Mouse (Mus musculus) megakaryocyte progenitor cell, adult 5-6 weeks (primary cell): ENCODE results near the gene Tmem106c. TPM values are rescaled to one million over a fixed set of nuclear protein-coding genes. Genes with fewer than 3 reads are reported as not detected.

ENCODE experiments used
- ATAC-seq: replicated peaks from 2 replicates; pipeline ENCODE4 v1.8.0; 2016; ENCODE audit warnings: mild to moderate bottlenecking, moderate TSS enrichment, inconsistent platforms; ENCODE audit not compliant: poor library complexity
- total RNA-seq, 2 experiments: library from RNA; stranded (forward) in 1 of 2; stranded (reverse) in 1 of 2; fragments of 157-497, 149-512 nt in 1 of 2; fragments of 200-1000 nt in 1 of 2; gene quantifications; 2 replicates each; pipeline versions ENCODE4 v1.2.3 to v1.2.4; 2015 to 2017

Tmem106c gene
- total RNA-seq, 2 experiments from 2014 or later = 30.1 to 48.4 TPM

DNA sequence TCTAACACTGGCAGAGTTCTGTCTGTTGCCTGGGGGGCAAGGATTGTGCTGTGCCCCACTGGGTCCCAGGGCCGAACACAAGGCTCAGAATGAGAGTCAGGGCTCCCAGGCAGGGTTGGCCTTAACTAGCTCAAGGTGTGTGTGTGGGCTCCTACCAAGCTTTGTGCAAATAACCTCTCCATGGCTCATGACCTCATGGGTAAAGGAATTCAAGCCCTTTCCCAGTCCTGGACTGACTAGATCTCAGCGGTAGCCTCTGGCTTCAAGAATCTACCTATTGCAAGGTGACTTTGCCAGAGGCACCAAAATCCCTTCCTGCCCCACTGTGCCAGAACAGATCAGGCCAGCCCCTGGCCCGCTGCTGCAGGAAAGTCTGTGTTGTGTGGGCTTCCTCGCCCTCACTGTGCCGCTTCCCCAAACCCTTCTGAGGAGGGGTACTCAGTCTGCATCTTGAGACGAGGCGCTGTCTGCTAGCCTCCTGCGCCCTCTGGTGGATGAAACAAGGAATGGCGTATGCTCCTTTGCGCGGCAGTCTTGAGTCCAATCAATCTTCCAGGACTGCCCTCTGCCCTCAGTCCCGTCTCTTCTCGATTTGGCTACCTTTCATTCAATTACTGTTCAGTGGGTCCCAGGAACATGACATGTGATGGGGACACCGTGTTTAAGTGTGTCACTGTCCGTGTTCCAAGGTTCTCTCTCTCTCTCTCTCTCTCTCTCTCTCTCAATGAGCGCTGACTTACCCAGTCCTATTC, 11.7 kb upstream of the Tmem106c start:
- peak; percentile 78 for ATAC-seq

DNA sequence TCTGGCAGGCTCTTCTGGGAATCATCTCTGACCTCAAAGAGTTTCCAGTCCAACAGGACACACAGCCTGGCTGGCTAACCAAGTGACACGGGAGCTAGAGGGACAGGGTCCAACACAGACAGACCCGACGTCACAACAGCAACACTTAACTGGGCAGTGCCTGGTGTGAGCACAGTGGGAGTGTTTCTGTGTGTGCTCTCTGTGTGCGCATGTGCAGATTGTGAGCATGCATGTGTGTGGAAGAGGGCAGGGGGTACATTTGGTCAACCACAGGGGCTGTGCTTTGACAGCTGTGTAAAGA, 11.2 kb upstream of the Tmem106c start:
- no peak for ATAC-seq

GRCm38 (mm10) chr15:97954671-97955070, 9.3 kb upstream of the Tmem106c start:
- no peak for ATAC-seq

GRCm38 (mm10) chr15:97955286-97955685, 8.7 kb upstream of the Tmem106c start:
- no peak for ATAC-seq

DNA sequence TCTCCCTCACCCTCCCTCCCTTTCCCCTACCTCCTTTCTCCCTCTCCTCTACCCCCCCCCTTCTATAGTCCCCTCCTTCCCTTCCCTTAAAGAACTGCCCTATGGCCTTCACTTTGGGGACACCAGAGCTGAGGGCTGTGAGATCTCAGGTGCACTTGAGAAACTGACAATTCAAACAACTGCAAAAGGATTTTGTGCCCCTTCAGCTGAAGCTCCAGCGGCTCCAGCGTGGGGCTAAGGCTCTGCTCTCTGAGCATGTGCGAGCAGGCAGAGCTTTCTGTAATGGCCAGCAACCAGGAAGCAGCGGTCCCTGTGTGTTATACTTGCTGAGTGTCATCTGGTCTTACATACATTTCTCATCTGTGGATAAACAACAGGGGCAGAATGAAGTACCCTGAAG, 8.3 kb upstream of the Tmem106c start:
- no peak for ATAC-seq

- ATAC-seq = no peak
Measured at GRCm38 (mm10) chr15:97956416-97956815, 7.6 kb upstream of the Tmem106c start.

DNA sequence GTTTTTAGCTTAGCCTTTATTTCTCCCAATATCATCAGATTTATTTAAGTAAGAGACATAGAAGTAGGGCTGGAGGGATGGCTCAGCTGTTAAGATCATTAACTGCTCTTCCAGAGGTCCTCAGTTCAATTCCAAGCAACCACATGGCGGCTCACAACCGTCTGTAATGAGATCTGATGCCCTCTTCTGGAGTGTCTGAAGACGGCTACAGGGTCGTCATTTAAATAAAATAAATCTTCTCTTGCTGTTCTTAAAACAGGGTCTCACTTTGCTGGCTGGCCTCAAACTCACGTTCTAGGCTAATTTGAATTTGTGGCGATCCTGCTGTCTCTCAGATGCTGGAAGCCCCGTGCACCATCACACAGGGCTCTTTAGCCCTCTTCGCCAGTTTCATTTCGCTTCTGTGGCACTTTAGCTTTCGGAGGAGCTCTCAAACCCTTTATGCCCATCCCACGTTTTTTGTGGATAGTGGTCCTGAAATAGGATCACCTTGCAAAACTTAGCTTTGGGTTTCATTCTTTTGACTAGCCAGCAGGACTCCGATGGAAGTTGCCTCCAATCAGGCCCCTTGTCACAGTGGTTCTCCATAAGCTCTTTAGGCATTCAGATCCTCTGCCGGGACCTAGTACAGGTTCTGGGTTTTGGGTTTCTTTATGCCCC, 541 bp upstream of the Tmem106c start:
- ATAC-seq = 0 out of 2 replicates have a peak, but pooled peaks have one; percentile 2

- no peak for ATAC-seq
Measured at GRCm38 (mm10) chr15:97964836-97965187, 812 bp downstream of the Tmem106c start.

GRCm38 (mm10) chr15:97965311-97966045, 1.5 kb downstream of the Tmem106c start:
- ATAC-seq = no peak

DNA sequence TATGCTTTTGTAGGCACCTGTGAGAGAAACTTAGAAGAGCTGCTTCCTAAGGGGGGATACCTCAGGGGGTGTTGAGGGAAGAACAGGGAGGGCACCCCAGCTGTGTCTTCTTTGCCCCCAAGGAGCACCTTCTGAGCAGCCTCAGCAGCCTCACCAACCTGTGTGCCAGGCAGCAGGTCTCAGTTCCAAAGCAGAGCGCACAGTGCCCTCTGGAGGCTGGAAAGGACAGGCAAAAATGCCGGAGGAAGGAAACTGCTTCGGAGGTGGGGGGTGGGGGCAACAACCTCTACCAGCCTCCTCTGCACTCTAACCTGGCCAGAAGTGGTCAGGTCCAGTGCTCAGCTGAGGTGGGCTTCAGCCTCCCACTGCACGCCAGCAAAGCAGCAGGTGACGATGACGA, 6.3 kb downstream of the Tmem106c start:
- ATAC-seq = peak; percentile 92

- no peak for ATAC-seq
Measured at GRCm38 (mm10) chr15:97972580-97972979, 8.6 kb downstream of the Tmem106c start.

GRCm38 (mm10) chr15:97973248-97974005, 9.4 kb downstream of the Tmem106c start:
- no peak for ATAC-seq

DNA sequence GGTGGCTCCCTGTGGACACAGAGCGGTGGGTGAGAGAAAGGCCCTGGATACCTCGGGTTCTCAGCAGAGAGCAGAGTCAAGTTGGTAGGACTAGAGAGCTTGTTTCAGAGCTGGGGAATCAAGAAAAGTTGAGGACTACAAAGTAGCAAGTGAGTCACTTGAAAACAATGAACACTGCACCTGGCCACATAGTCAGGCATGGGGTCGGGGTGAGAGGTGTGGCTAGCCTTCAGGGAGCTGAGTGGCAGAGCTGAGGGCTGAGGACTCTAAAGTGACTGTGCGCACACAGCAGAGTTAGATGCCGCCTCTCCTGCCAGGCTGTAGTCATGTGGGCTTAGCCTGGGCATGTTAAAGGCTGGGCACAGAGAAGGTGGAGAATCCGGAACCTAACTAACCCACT, 17.6 kb downstream of the Tmem106c start:
- no peak for ATAC-seq

- ATAC-seq = no peak
Measured at GRCm38 (mm10) chr15:97989544-97989943, 25.5 kb downstream of the Tmem106c start.

- no peak for ATAC-seq
Measured at GRCm38 (mm10) chr15:97990124-97990523, 26.1 kb downstream of the Tmem106c start.

- no peak for ATAC-seq
Measured at GRCm38 (mm10) chr15:97990721-97991120, 26.7 kb downstream of the Tmem106c start.

GRCm38 (mm10) chr15:97991285-97991895, 27.4 kb downstream of the Tmem106c start:
- ATAC-seq = no peak

DNA sequence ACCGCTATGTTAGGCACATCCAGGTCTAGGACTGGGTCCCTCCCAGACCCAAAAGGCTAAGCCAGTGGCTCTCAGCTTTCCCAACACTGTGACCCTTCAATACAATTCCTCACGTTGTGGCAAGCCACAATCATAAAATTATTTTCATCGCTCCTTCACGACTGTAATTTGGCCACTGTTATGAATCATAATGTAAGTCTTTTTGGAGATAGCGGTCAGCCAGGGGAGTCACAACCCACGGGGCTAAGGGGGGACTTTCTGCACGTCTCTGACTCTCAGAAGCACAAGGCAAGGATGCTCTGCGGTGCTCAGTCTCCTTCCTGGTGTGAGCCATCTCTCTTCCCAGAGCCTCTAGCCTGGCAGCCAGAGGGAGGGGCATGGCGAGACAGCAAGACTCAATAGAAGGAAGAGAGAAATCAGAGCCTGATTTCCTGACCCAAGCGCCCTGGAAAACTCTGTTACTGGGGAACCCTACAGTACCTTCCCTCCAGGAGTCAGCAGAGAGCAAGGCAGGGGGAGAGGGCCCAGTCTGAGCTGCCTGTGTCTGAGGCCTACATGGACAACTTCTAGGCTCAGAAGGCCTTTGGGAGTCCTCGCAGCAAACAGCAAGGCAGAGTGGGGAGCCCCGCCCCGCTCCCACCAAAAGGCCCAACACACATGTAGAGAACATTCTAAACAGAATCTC, 28.2 kb downstream of the Tmem106c start:
- ATAC-seq = no peak

DNA sequence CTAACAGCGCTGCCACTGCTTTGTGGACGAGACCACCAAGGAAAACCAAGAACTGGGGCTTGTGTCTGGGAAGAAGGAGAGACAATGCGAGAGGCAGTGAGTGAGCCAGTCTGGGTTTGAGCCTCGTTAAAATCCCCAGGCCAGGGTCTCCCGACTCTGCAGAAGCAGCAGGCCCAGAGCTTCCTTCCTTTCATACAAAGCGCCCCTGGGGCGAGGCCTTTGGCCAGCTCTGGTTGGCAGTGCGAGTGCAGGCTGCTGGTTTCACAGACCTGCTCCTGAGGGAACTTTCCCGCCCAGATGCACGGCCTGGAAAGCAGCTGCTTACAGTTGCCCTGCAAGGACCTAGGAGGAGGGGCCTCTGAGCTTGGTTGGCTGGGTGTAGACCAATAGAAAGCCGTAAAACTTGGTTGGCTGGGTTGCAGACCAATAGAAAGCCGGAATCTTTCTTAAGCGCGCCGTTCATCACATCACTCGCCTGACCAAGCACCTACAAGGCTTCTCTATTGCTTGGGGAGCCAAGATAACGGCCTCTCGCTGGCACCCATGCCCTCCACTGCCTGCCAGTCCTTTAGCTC, 28.8 kb downstream of the Tmem106c start:
- ATAC-seq = peak; percentile 96

GRCm38 (mm10) chr15:97996716-97997256, 32.8 kb downstream of the Tmem106c start:
- ATAC-seq = no peak
